Mouse (Mus musculus): ENCODE measurements around the gene Galnt7.

The Galnt7 gene

GRCm38 (mm10) chr8:57585128-57585442 lies 67.7 kb downstream of the Galnt7 start:
- no peak for DNase-seq (ENCODE audit: low spot score in 2 of 2)

GRCm38 (mm10) chr8:57584416-57585127 lies 68.3 kb downstream of the Galnt7 start:
- DNase-seq (ENCODE audit: low spot score in 2 of 2), result no peak

- DNase-seq (ENCODE audit: low spot score in 2 of 2), result no peak
Measured at GRCm38 (mm10) chr8:57579845-57580244, 73.0 kb downstream of the Galnt7 start.

GRCm38 (mm10) chr8:57577301-57577700 lies 75.5 kb downstream of the Galnt7 start:
- DNase-seq (ENCODE audit: low spot score in 2 of 2), result no peak

- DNase-seq (ENCODE audit: low spot score in 2 of 2), result peak; percentile 76 to 77
Measured at GRCm38 (mm10) chr8:57576238-57576637, 76.6 kb downstream of the Galnt7 start.

- DNase-seq (ENCODE audit: low spot score in 2 of 2), result no peak
Measured at GRCm38 (mm10) chr8:57575336-57575735, 77.5 kb downstream of the Galnt7 start.

GRCm38 (mm10) chr8:57574398-57574797 lies 78.4 kb downstream of the Galnt7 start:
- peak; percentile 25 to 58 for DNase-seq (ENCODE audit: low spot score in 2 of 2)

- no peak for DNase-seq (ENCODE audit: low spot score in 2 of 2)
Measured at GRCm38 (mm10) chr8:57573844-57574243, 79.0 kb downstream of the Galnt7 start.

GRCm38 (mm10) chr8:57569886-57570285 lies 82.9 kb downstream of the Galnt7 start:
- DNase-seq (ENCODE audit: low spot score in 2 of 2), result no peak

- DNase-seq (ENCODE audit: low spot score in 2 of 2), result no peak
Measured at GRCm38 (mm10) chr8:57569400-57569795, 83.4 kb downstream of the Galnt7 start.

- no peak for DNase-seq (ENCODE audit: low spot score in 2 of 2)
Measured at GRCm38 (mm10) chr8:57568633-57569399, 84.0 kb downstream of the Galnt7 start.

GRCm38 (mm10) chr8:57567998-57568397 lies 84.8 kb downstream of the Galnt7 start:
- DNase-seq (ENCODE audit: low spot score in 2 of 2), result no peak

- no peak for DNase-seq (ENCODE audit: low spot score in 2 of 2)
Measured at GRCm38 (mm10) chr8:57565039-57565438, 87.8 kb downstream of the Galnt7 start.

GRCm38 (mm10) chr8:57563726-57564125 lies 89.1 kb downstream of the Galnt7 start:
- no peak for DNase-seq (ENCODE audit: low spot score in 2 of 2)

- no peak for DNase-seq (ENCODE audit: low spot score in 2 of 2)
Measured at GRCm38 (mm10) chr8:57562741-57563140, 90.1 kb downstream of the Galnt7 start.

- DNase-seq (ENCODE audit: low spot score in 2 of 2), result no peak
Measured at GRCm38 (mm10) chr8:57560926-57561325, 91.9 kb downstream of the Galnt7 start.

- DNase-seq (ENCODE audit: low spot score in 2 of 2), result no peak
Measured at GRCm38 (mm10) chr8:57552102-57553032, 100.5 kb downstream of the Galnt7 start.

- no peak for DNase-seq (ENCODE audit: low spot score in 2 of 2)
Measured at GRCm38 (mm10) chr8:57547581-57547980, 105.3 kb downstream of the Galnt7 start.

GRCm38 (mm10) chr8:57546834-57547233 lies 106.0 kb downstream of the Galnt7 start:
- no peak for DNase-seq (ENCODE audit: low spot score in 2 of 2)

- no peak for DNase-seq (ENCODE audit: low spot score in 2 of 2)
Measured at GRCm38 (mm10) chr8:57546401-57546800, 106.4 kb downstream of the Galnt7 start.

GRCm38 (mm10) chr8:57541405-57541804 lies 111.4 kb downstream of the Galnt7 start:
- DNase-seq (ENCODE audit: low spot score in 2 of 2), result no peak

- no peak for DNase-seq (ENCODE audit: low spot score in 2 of 2)
Measured at GRCm38 (mm10) chr8:57540951-57541350, 111.9 kb downstream of the Galnt7 start.
